Mouse (Mus musculus): Measurements from ENCODE around the gene Pitpnc1.

GRCm38 (mm10) chr11:107468252-107469030, 2.1 kb downstream of the Pitpnc1 start:
- TF ChIP-seq CTCF (IDR thresholded peaks at IDR 0.05; ENCODE audit: low read depth) (no peak), EP300 (optimal IDR thresholded peaks at IDR 0.05) (no peak)

All from stomach, postnatal 0 days (tissue).